Mouse (Mus musculus) adrenal gland (tissue): ENCODE data around the gene Nat8.
"Not testable (repeated sequence)": the region's sequence is repeated elsewhere in the genome, so short reads cannot be mapped to it uniquely, and the experiment has no call there.

Source experiments
- intact Hi-C: fragments of 180-260 bp; cut with DNase I; formaldehyde crosslinking; loops from one replicate; pipeline ENCODE4 v1.15.1; 2025
- long read RNA-seq, 2 experiments: library from polyadenylated mRNA; unstranded; transcript quantifications; one replicate each; pipeline ENCODE4 v2.0.0; 2020; ENCODE audit warnings: borderline replicate concordance in 1 of 2; ENCODE audit not compliant: insufficient replicate concordance in 1 of 2

Gene Nat8
- long read RNA-seq, experiment 1, partial matches to known transcripts: 0 of 7 reads
- long read RNA-seq, experiment 1, other reads (novel, unspliced or antisense): 7 of 7 reads
- long read RNA-seq, experiment 2, partial matches to known transcripts: 0 of 1 reads
- long read RNA-seq, experiment 2, other reads (novel, unspliced or antisense): 1 of 1 reads

- intact Hi-C loops: loop anchor here (5.0 kb wide), 2 partner anchors 65 to 175 kb away; no protein-coding TSS in a partner anchor
Observed at GRCm38 (mm10) chr6:85831796-85832321, at the start of gene Nat8. TSS of gene Nat8 (minus strand) at chr6:85832082.

GRCm38 (mm10) chr6:85869006-85869405 lies 37.1 kb upstream of the Nat8 start, which contains the start of gene Nat8f2:
TSS of gene Nat8f2 (minus strand) at chr6:85869158.
- intact Hi-C loops: not testable (repeated sequence)

GRCm38 (mm10) chr6:85867726-85868690 lies 36.1 kb upstream of the Nat8 start:
- intact Hi-C loops: no loop called here

- intact Hi-C loops: not testable (repeated sequence)
Observed at GRCm38 (mm10) chr6:85866995-85867394, 35.1 kb upstream of the Nat8 start.

GRCm38 (mm10) chr6:85866166-85866565 lies 34.3 kb upstream of the Nat8 start:
- intact Hi-C loops: not testable (repeated sequence)

- intact Hi-C loops: not testable (repeated sequence)
Observed at GRCm38 (mm10) chr6:85864900-85865639, 33.2 kb upstream of the Nat8 start.

- intact Hi-C loops: no loop called here
Observed at GRCm38 (mm10) chr6:85863840-85864239, 32.0 kb upstream of the Nat8 start.

GRCm38 (mm10) chr6:85863136-85863535 lies 31.3 kb upstream of the Nat8 start:
- intact Hi-C loops: no loop called here

- intact Hi-C loops: no loop called here
Observed at GRCm38 (mm10) chr6:85862565-85862964, 30.7 kb upstream of the Nat8 start.

- intact Hi-C loops: no loop called here
Observed at GRCm38 (mm10) chr6:85861247-85861646, 29.4 kb upstream of the Nat8 start.

GRCm38 (mm10) chr6:85856194-85856678 lies 24.4 kb upstream of the Nat8 start:
- intact Hi-C loops: no loop called here

GRCm38 (mm10) chr6:85853481-85853880 lies 21.6 kb upstream of the Nat8 start:
- intact Hi-C loops: no loop called here

GRCm38 (mm10) chr6:85851062-85851773 lies 19.3 kb upstream of the Nat8 start:
- intact Hi-C loops: no loop called here

- intact Hi-C loops: no loop called here
Observed at GRCm38 (mm10) chr6:85849240-85849639, 17.4 kb upstream of the Nat8 start.

- intact Hi-C loops: no loop called here
Observed at GRCm38 (mm10) chr6:85848140-85848539, 16.3 kb upstream of the Nat8 start.

- intact Hi-C loops: no loop called here
Observed at GRCm38 (mm10) chr6:85846921-85847320, 15.0 kb upstream of the Nat8 start.

- intact Hi-C loops: not testable (repeated sequence)
Observed at GRCm38 (mm10) chr6:85843677-85844458, 12.0 kb upstream of the Nat8 start.

- intact Hi-C loops: no loop called here
Observed at GRCm38 (mm10) chr6:85839982-85840381, 8.1 kb upstream of the Nat8 start.

- intact Hi-C loops: no loop called here
Observed at GRCm38 (mm10) chr6:85838674-85839073, 6.8 kb upstream of the Nat8 start.

- intact Hi-C loops: not testable (repeated sequence)
Observed at GRCm38 (mm10) chr6:85837307-85837706, 5.4 kb upstream of the Nat8 start.
